Mouse (Mus musculus) adrenal gland, adult (tissue): Measurements from ENCODE around the gene Fdx1l.

ENCODE experiments used
- DNase-seq, 2 experiments: peaks; one replicate each; pipeline ENCODE4 v3.0.0; 2022 to 2023; ENCODE audit warnings: low spot score in 1 of 2; ENCODE audit not compliant: inconsistent age in 2 of 2

Fdx1l gene

GRCm38 (mm10) chr9:21073044-21073840 is at the start of gene Fdx1l, which contains the start of gene Gm49373:
Gene Fdx1l (minus strand): TSS chr9:21073614.
Gene Gm49373 (minus strand): TSS chr9:21073096.
- peak; percentile 92 to 97 for DNase-seq

DNA sequence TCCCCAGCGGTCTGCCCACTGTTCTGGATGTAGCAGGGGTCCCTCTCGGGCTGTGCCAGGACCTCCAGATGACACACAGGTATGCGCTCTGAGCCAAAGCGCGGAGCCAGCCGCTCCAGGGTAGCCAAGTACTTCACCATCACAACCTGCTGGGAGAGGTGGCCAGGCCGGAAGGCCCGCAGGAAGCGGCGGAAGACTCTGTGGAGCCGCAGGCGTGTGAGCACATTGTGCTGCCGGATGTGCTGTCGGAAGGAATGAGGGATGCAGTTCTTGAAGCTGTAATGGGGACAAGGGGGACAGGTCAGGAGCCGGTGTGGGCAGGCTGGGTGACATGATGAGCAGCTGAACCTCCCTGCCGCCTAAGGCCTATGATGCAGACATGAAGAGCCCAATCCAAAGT is 48.1 kb upstream of the Fdx1l start:
- no peak for DNase-seq

- DNase-seq: no peak
Measured at GRCm38 (mm10) chr9:21117073-21117472, 43.7 kb upstream of the Fdx1l start.

DNA sequence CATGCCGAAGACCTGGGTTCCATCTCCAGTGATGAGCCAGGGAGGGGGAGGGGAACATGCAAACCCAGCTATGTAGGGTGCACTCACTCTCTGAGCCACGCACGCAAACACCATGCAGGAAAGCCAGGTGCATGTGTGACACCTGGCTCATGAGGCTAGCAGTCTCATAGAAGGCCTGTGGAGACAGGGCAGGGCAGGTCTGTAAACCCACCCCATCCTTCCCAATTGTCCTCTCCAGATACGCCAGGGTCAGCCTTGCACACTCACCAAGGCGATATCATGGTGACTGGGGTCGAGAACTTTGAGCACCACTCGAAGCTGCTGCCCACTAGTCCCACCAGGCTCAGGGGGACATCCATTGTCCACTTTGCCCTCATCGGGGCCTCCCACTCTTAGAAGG is 41.7 kb upstream of the Fdx1l start:
- DNase-seq: no peak

GRCm38 (mm10) chr9:21114190-21114589 is 40.8 kb upstream of the Fdx1l start:
- no peak for DNase-seq

- DNase-seq: no peak
Measured at GRCm38 (mm10) chr9:21113751-21114150, 40.3 kb upstream of the Fdx1l start.

DNA sequence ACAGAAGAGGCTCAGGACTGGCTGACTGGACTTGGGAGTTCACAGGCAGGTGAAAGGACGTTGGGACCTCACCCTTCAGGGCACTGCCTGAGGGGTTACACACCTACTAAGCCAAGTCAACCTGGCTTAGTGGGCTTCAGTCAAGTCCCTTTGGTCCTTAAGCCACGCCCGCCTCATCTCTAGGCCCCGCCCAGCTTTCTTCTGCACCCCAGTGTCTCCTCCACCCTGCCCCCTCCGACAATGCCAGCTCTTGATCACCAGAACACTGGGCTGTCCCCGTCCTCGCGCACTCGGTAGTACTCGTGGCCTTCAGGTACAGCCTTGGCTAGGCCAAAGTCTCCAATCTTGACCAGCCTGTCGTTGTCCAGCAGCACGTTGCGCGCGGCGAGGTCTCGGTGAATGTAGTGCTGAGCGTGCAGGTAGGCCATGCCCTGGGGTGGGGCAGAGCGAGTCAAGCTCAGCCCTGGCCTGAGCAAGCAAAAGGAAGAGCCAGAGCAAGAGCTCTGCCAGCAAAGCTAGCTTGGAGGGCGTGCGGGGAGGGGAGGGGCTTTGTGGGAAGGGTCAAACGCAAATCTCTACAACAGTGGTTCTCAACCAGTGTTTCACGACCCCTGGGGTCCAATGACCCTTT is 34.3 kb upstream of the Fdx1l start:
- DNase-seq: no peak

DNA sequence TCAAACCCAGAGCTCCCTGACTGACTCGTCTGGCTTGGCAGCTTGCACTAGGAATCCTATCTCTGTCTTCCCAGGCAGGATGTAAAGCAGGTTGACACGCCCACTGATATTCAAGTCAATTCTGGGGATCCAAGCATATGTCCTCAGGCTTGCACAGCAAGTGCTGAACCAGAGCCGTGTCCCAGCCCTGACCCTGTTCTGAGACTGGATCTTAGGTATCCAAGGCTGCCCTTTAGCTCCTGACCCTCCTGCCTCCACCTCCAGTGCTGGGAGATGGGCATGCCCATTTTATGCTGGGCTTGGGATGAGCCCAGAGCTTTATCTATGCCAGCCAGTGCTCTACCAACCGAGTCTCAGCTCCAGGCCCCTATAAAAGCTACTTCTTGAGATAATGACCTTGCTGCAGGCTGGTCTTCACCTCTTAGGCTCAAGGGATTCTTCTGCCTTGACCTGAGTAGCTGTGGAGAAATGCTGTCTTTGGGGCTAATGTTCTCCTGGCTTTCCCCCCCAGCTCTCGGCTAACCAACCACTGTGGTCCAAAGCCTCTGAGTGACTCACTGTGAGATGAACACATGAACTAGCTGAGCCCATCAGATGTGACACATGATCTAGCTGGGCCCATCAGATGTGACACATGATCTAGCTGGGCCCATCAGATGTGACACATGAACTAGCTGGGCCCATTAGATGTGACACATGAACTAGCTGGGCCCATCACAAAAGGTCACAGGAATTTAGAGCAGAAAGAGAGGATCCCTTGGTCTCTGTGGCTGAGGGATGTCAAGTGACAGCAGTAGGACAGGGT is 32.5 kb upstream of the Fdx1l start:
- DNase-seq: no peak

GRCm38 (mm10) chr9:21104814-21105213 is 31.4 kb upstream of the Fdx1l start:
- no peak for DNase-seq

- peak in 1 of 2 experiments; percentile 75 for DNase-seq
Measured at GRCm38 (mm10) chr9:21102076-21102475, 28.7 kb upstream of the Fdx1l start.

GRCm38 (mm10) chr9:21100447-21101161 is 27.2 kb upstream of the Fdx1l start:
- DNase-seq: no peak

DNA sequence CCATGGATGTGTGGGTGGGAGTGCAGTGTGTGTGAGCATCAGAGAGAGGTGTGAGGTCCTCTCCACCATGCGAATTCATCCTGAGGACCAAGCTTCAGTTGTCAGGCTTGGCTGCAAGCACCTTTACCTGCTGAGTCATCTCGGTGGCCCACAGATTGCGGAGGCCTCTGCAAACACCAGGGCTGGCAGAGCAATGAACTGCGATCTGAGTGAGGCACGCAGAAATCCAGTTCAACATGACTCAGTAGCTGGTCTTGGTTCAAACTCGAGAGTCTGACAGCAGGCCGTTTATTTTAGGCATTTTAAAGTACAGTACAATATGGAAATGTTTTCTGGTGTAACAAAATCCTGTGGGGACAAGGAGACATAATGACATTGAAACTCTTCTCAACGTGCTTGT is 24.4 kb upstream of the Fdx1l start:
- peak; percentile 54 to 66 for DNase-seq

GRCm38 (mm10) chr9:21095958-21096357 is 22.5 kb upstream of the Fdx1l start:
- DNase-seq: no peak

- no peak for DNase-seq
Measured at GRCm38 (mm10) chr9:21093423-21093822, 20.0 kb upstream of the Fdx1l start.

DNA sequence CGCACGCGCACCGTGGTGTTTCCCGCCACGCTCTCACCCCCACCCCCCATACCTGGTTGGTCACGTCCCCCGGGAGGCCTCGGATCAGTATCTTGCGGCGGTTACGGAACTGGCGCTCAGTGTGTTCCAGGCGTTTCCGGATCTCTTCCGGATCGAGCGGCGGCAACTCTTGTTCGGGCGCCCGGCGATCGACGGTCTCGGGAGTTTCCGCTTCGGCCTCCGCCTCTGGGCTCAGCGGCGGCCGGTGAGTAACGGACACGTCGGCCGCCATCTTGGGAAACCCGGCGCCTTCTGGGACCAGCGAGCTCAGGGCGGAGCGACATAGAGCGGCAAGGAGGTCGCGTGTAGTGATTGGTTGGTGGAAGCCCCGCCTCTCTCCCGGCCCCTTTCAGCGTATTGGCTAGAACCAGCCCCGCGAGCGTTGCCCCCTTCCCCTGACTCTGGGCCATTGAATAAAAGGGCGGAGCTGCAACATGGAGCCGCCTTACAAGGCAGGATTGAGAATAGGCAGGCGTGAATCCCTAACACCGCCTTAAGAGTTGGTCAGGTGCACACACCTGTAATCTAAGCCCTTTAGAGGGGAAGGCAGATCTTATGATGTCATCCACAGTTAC is 18.4 kb upstream of the Fdx1l start, which contains the start of the genes Gm38431 and Raver1:
TSS of gene Gm38431 (minus strand) at position 291 of the 614 bp plus-strand sequence.
TSS of gene Raver1 (minus strand) at position 302 of the 614 bp plus-strand sequence.
- peak; percentile 98 to 99 for DNase-seq

GRCm38 (mm10) chr9:21090972-21091706 is 17.7 kb upstream of the Fdx1l start:
- no peak for DNase-seq

GRCm38 (mm10) chr9:21090537-21090936 is 17.1 kb upstream of the Fdx1l start:
- no peak for DNase-seq

GRCm38 (mm10) chr9:21083324-21083723 is 9.9 kb upstream of the Fdx1l start:
- no peak for DNase-seq

- DNase-seq: peak in 1 of 2 experiments; percentile 51
Measured at GRCm38 (mm10) chr9:21081127-21081526, 7.7 kb upstream of the Fdx1l start.

GRCm38 (mm10) chr9:21075625-21076024 is 2.2 kb upstream of the Fdx1l start:
- DNase-seq: no peak
